Comparison of ENCODE assay signal across 31 mouse cellular contexts in genomic region chr7:86344253-86344652, GRCm38 (mm10). TPM values are rescaled to one million over a fixed set of nuclear protein-coding genes. Genes with fewer than 3 reads are reported as not detected.
DNase-seq lines count a peak whose midpoint lies in the region; ATAC-seq and TF ChIP-seq lines count a peak whose summit lies in the region.
"Had no signal": no experiment of that assay in that cellular context is flagged by ENCODE, and none has a peak within 500 bp of the region (broad histone marks: within the 10 kb centered on the region; RNA-seq: fewer than 3 reads in every experiment).

No protein-coding gene starts in this region.

- no peak for DNase-seq in ES-E14 (ENCODE audit: low read depth, low spot score)
- peak; percentile 13 for DNase-seq in R1 (ENCODE audit: low read depth, low spot score)
- no peak for DNase-seq in left cerebral cortex, adult 11 months (ENCODE audit: low spot score)
- DNase-seq in embryo, embryonic 10 days (ENCODE audit: low spot score) = no peak
- DNase-seq: adrenal gland, adult 2 months; adrenal gland, adult 8-10 months; adrenal gland, postnatal 10 days; adrenal gland, postnatal 14 days; adrenal gland, postnatal 25 days; adrenal gland, postnatal 36 days; B cell, adult 2 months; cerebellum, adult 11 months; cerebellum, adult 11-12 months; cerebellum, adult 18-20 months; cerebellum, adult 2 months; cerebellum, adult 8-10 months; cerebellum, adult 9-10 months; cerebellum, adult 9-11 months had no signal

- H3K9ac ChIP-seq in ES-Bruce4 (ENCODE audit: low read depth, poor library complexity, severe bottlenecking) (no peak overlapping the region), ES-E14 (ENCODE audit: insufficient read depth, low read depth, low read length, poor library complexity, severe bottlenecking) (no peak overlapping the region)

- in situ Hi-C loops in ES-E14 (cut with MboI; ENCODE audit: low sequenced_read_pairs in 2 of 2, unreplicated experiment in 2 of 2) = no loop called here

- H3K4me3 ChIP-seq in E14TG2a.4 (replicated peaks; ENCODE audit: low read length) = peak overlapping the region; percentile 46; the same call in 1 of the 2 replicates
- H3K4me3 ChIP-seq in ES-Bruce4 (ENCODE audit: low read depth, low read length) = no peak overlapping the region
- no peak overlapping the region for H3K4me3 ChIP-seq in ES-E14 (ENCODE audit: insufficient read depth in 1 of 2, low read depth in 1 of 2, low read length in 2 of 2, poor library complexity in 1 of 2, severe bottlenecking in 1 of 2)

- H3K27ac ChIP-seq in ES-Bruce4 (ENCODE audit: insufficient read depth, low read length) (peak overlapping the region; percentile 83), ES-E14 (ENCODE audit: insufficient read depth, low read depth, low read length, poor library complexity, severe bottlenecking) (peak overlapping the region; percentile 70; the same call in 1 of the 2 replicates)

- H3K36me3 ChIP-seq in E14TG2a.4 (ENCODE audit: insufficient read depth, low read length) (no peaks in the 10 kb centered on the region), ES-Bruce4 (ENCODE audit: control insufficient read depth, insufficient read depth, low read length, poor library complexity, severe bottlenecking) (no peaks in the 10 kb centered on the region), ES-E14 (ENCODE audit: control insufficient read depth, insufficient read depth, low read length, poor library complexity, severe bottlenecking) (no peaks in the 10 kb centered on the region)
- H3K36me3 ChIP-seq: G1E had no signal

- no peak for ATAC-seq in CD4-positive, CD25-positive, alpha-beta regulatory T cell, adult 4 months
- no peak for ATAC-seq in inflammation-experienced regulatory T-cells, adult 6 months
- ATAC-seq: activated CD4-positive, CD25-positive, alpha-beta regulatory T cell, adult 4 months; Patski had no signal

- H3K9me3 ChIP-seq in E14TG2a.4 (ENCODE audit: low read length) (no peaks in the 10 kb centered on the region; the same call in 1 of the 2 replicates), ES-Bruce4 (replicated peaks; ENCODE audit: control insufficient read depth, insufficient read depth, low read length, poor library complexity, severe bottlenecking) (no peaks in the 10 kb centered on the region), ES-E14 (ENCODE audit: control insufficient read depth, insufficient read depth, low read depth, low read length) (no peaks in the 10 kb centered on the region)

- peaks cover 30% of the 10 kb centered on the region for H3K4me1 ChIP-seq in E14TG2a.4 (replicated peaks; ENCODE audit: low read depth, low read length)
- peaks cover 2% of the 10 kb centered on the region for H3K4me1 ChIP-seq in ES-Bruce4 (ENCODE audit: control insufficient read depth, insufficient read depth, low read length)
- peaks cover 1 to 3% of the 10 kb centered on the region in 2 experiments; a peak in 3 of 4 replicates for H3K4me1 ChIP-seq in ES-E14 (ENCODE audit: control insufficient read depth in 2 of 2, insufficient read depth in 2 of 2, low read length in 2 of 2, poor library complexity in 1 of 2)

- TF ChIP-seq EP300 in ES-Bruce4 (IDR thresholded peaks at IDR 0.05; ENCODE audit: insufficient read depth, low read depth, low read length) = peak; percentile 92

- H3K27me3 ChIP-seq in E14TG2a.4 (ENCODE audit: insufficient read depth, low read length) (no peaks in the 10 kb centered on the region), ES-Bruce4 (ENCODE audit: control insufficient read depth, insufficient read depth, low read length, poor library complexity, severe bottlenecking) (no peaks in the 10 kb centered on the region)
- H3K27me3 ChIP-seq: CH12.LX, Patski had no signal

- TF ChIP-seq CTCF in E14TG2a.4 (conservative IDR thresholded peaks at IDR 0.05; ENCODE audit: low read length) (no peak), ES-Bruce4 (IDR thresholded peaks at IDR 0.05; ENCODE audit: low read depth, low read length) (no peak)

- no peak for TF ChIP-seq POLR2A in ES-Bruce4 (IDR thresholded peaks at IDR 0.05; ENCODE audit: insufficient read depth, low read length)

TF ChIP-seq in ES-E14, 5 proteins besides CTCF, POLR2A, EP300 and RAD21:
- TF ChIP-seq MAFK (IDR thresholded peaks at IDR 0.05; ENCODE audit: insufficient read depth, low read depth, low read length) = no peak
- TF ChIP-seq ZNF384 (IDR thresholded peaks at IDR 0.05; ENCODE audit: low read depth, low read length) = no peak
- no peak for TF ChIP-seq CHD2 (IDR thresholded peaks at IDR 0.05; ENCODE audit: low read depth, low read length)
- no peak for TF ChIP-seq ZC3H11A (IDR thresholded peaks at IDR 0.05; ENCODE audit: borderline replicate concordance, low read depth, low read length)
- TF ChIP-seq HCFC1 (IDR thresholded peaks at IDR 0.05; ENCODE audit: borderline replicate concordance, insufficient read depth, low read length) = no peak

RNA-seq across cellular contexts. Expression of gene Olfr307, which starts 6.9 kb away (rescaled TPM):
- 0.23 TPM in 1 of 2 replicates, not detected in the other for polyA plus RNA-seq in ES-Bruce4 (2011; ENCODE audit: insufficient read depth, insufficient read length, low read depth, missing spikeins)
- 0.76 and 1.5 TPM in 2 replicates for total RNA-seq in ES-E14 (2012; rRNA removed)
- under 1 TPM in 1 of 2 experiments, not detected in 1; 0.16 TPM for polyA plus RNA-seq in CD4-positive, CD25-positive, alpha-beta regulatory T cell, adult 4 months (2017; shearing (Covaris generic))
- polyA plus RNA-seq in inflammation-experienced regulatory T-cells, adult 6 months (2017; shearing (Covaris generic)) = under 1 TPM in 1 of 3 experiments, not detected in 2; 0.07 TPM
- total RNA-seq: adrenal gland, adult 18-20 months; adrenal gland, adult 2 months; adrenal gland, adult 8-10 months; adrenal gland, postnatal 10 days; adrenal gland, postnatal 14 days; adrenal gland, postnatal 25 days; adrenal gland, postnatal 36 days; adrenal gland, postnatal 4 days; CH12.LX; MEL had no signal
- polyA plus RNA-seq: activated CD4-positive, CD25-positive, alpha-beta regulatory T cell, adult 4 months; adrenal gland, adult 2 months; brain, embryonic 14.5 days; C2C12; cerebellum, adult 2 months; G1E; Patski had no signal

RNA-seq across cellular contexts. Expression of gene Olfr308, which starts 18.8 kb away (rescaled TPM):
- not detected in 2 replicates for polyA plus RNA-seq in ES-Bruce4 (2011; ENCODE audit: insufficient read depth, insufficient read length, low read depth, missing spikeins)
- total RNA-seq in ES-E14 (2012; rRNA removed) = not detected in 2 replicates
- polyA plus RNA-seq in CD4-positive, CD25-positive, alpha-beta regulatory T cell, adult 4 months (2017; shearing (Covaris generic)) = not detected
- polyA plus RNA-seq in inflammation-experienced regulatory T-cells, adult 6 months (2017; shearing (Covaris generic)) = not detected
- total RNA-seq: adrenal gland, adult 18-20 months; adrenal gland, adult 2 months; adrenal gland, adult 8-10 months; adrenal gland, postnatal 10 days; adrenal gland, postnatal 14 days; adrenal gland, postnatal 25 days; adrenal gland, postnatal 36 days; adrenal gland, postnatal 4 days; CH12.LX; MEL had no signal
- polyA plus RNA-seq: activated CD4-positive, CD25-positive, alpha-beta regulatory T cell, adult 4 months; adrenal gland, adult 2 months; brain, embryonic 14.5 days; C2C12; cerebellum, adult 2 months; G1E; Patski had no signal

RNA-seq across cellular contexts. Expression of gene Olfr305, which starts 22.5 kb away (rescaled TPM):
- not detected in 2 replicates for polyA plus RNA-seq in ES-Bruce4 (2011; ENCODE audit: insufficient read depth, insufficient read length, low read depth, missing spikeins)
- total RNA-seq in ES-E14 (2012; rRNA removed) = not detected in 2 replicates
- not detected for polyA plus RNA-seq in CD4-positive, CD25-positive, alpha-beta regulatory T cell, adult 4 months (2017; shearing (Covaris generic))
- polyA plus RNA-seq in inflammation-experienced regulatory T-cells, adult 6 months (2017; shearing (Covaris generic)) = not detected
- total RNA-seq: adrenal gland, adult 18-20 months; adrenal gland, adult 2 months; adrenal gland, adult 8-10 months; adrenal gland, postnatal 10 days; adrenal gland, postnatal 14 days; adrenal gland, postnatal 25 days; adrenal gland, postnatal 36 days; adrenal gland, postnatal 4 days; CH12.LX; MEL had no signal
- polyA plus RNA-seq: activated CD4-positive, CD25-positive, alpha-beta regulatory T cell, adult 4 months; adrenal gland, adult 2 months; brain, embryonic 14.5 days; C2C12; cerebellum, adult 2 months; G1E; Patski had no signal

RNA-seq across cellular contexts. Expression of gene Olfr309, which starts 30.7 kb away (rescaled TPM):
- not detected in 2 replicates for polyA plus RNA-seq in ES-Bruce4 (2011; ENCODE audit: insufficient read depth, insufficient read length, low read depth, missing spikeins)
- not detected in 2 replicates for total RNA-seq in ES-E14 (2012; rRNA removed)
- polyA plus RNA-seq in CD4-positive, CD25-positive, alpha-beta regulatory T cell, adult 4 months (2017; shearing (Covaris generic)) = not detected
- polyA plus RNA-seq in inflammation-experienced regulatory T-cells, adult 6 months (2017; shearing (Covaris generic)) = not detected
- total RNA-seq: adrenal gland, adult 18-20 months; adrenal gland, adult 2 months; adrenal gland, adult 8-10 months; adrenal gland, postnatal 10 days; adrenal gland, postnatal 14 days; adrenal gland, postnatal 25 days; adrenal gland, postnatal 36 days; adrenal gland, postnatal 4 days; CH12.LX; MEL had no signal
- polyA plus RNA-seq: activated CD4-positive, CD25-positive, alpha-beta regulatory T cell, adult 4 months; adrenal gland, adult 2 months; brain, embryonic 14.5 days; C2C12; cerebellum, adult 2 months; G1E; Patski had no signal

RNA-seq across cellular contexts. Expression of gene Olfr304, which starts 42.2 kb away (rescaled TPM):
- polyA plus RNA-seq in ES-Bruce4 (2011; ENCODE audit: insufficient read depth, insufficient read length, low read depth, missing spikeins) = not detected in 2 replicates
- not detected in 2 replicates for total RNA-seq in ES-E14 (2012; rRNA removed)
- polyA plus RNA-seq in CD4-positive, CD25-positive, alpha-beta regulatory T cell, adult 4 months (2017; shearing (Covaris generic)) = not detected
- not detected for polyA plus RNA-seq in inflammation-experienced regulatory T-cells, adult 6 months (2017; shearing (Covaris generic))
- total RNA-seq: adrenal gland, adult 18-20 months; adrenal gland, adult 2 months; adrenal gland, adult 8-10 months; adrenal gland, postnatal 10 days; adrenal gland, postnatal 14 days; adrenal gland, postnatal 25 days; adrenal gland, postnatal 36 days; adrenal gland, postnatal 4 days; CH12.LX; MEL had no signal
- polyA plus RNA-seq: activated CD4-positive, CD25-positive, alpha-beta regulatory T cell, adult 4 months; adrenal gland, adult 2 months; brain, embryonic 14.5 days; C2C12; cerebellum, adult 2 months; G1E; Patski had no signal
